Mouse (Mus musculus): Measurements from ENCODE around the gene Lclat1. TPM values are rescaled to one million over a fixed set of nuclear protein-coding genes. Genes with fewer than 3 reads are reported as not detected.

Gene Lclat1
- total and polyA plus RNA-seq, 3 experiments = 6.3 to 9.6 (median 7.0) TPM

DNA sequence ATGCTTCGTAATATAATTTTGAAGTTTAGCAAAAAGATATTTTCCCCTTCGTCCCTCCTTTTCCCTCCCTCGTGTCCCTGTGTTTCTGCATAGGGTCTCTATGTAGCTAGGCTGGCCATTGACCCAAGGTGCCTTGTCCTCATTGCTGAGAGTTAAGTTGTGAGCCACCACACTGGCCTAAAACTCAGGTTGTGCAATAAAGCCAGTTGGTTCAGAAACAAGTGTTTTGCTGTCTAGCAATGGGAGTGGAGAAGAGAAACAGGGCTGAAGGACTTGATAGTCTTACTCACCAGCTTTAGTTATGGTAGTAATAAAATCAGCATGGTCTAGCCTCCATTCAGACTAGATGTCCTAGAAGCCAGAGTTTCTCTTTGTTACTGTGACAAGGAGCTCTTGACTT, 10.3 kb downstream of the Lclat1 start:
- Histone ChIP-seq H3K4me1 (ENCODE audit: control insufficient read depth in 1 of 2, insufficient read depth in 2 of 2) (no peaks in the 10 kb centered on the region), H3K9me3 (replicated peaks; ENCODE audit: low read length) (no peaks in the 10 kb centered on the region), H3K4me2 (ENCODE audit: insufficient read depth, low read depth, poor library complexity, severe bottlenecking) (no peak overlapping the region), H3K27me3 (replicated peaks) (no peaks in the 10 kb centered on the region), H3K79me2 (replicated peaks; ENCODE audit: control insufficient read depth, extremely low read depth, insufficient read depth, poor library complexity, severe bottlenecking) (no peaks in the 10 kb centered on the region), H3K27ac (ENCODE audit: insufficient read depth, low read depth) (no peak overlapping the region), H3K4me3 (replicated peaks in 1 of 3; ENCODE audit: low read depth in 2 of 3, low read length in 2 of 3, poor library complexity in 1 of 3) (no peak overlapping the region), H3K9ac (ENCODE audit: insufficient read depth, low read depth) (no peak overlapping the region), H3K36me3 (replicated peaks in 1 of 2; ENCODE audit: control insufficient read depth in 1 of 2, insufficient read depth in 1 of 2, low read length in 1 of 2) (peaks cover 0 to 4% of the 10 kb centered on the region in 2 experiments)
- dilution Hi-C loops (cut with MboI; ENCODE audit: extremely low pct_ligation_motif_present, extremely low pct_unique_long_range_greater_than_20kb, low sequenced_read_pairs) = no loop called here
- DNase-seq (ENCODE audit: extremely low read depth) = no peak
- in situ Hi-C loops (cut with MboI; ENCODE audit: low pct_ligation_motif_present, low pct_unique_long_range_greater_than_20kb, low sequenced_read_pairs) = no loop called here
- TF ChIP-seq BHLHE40 (IDR thresholded peaks at IDR 0.05; ENCODE audit: low read depth, low read length) (no peak), CTCF (conservative IDR thresholded peaks at IDR 0.05 in 1 of 2, IDR thresholded peaks at IDR 0.05 in 1 of 2; ENCODE audit: low read depth in 2 of 2, low read length in 2 of 2) (no peak), E2F4 (IDR thresholded peaks at IDR 0.05; ENCODE audit: insufficient replicate concordance, low read depth, low read length) (no peak), UBTF (IDR thresholded peaks at IDR 0.05; ENCODE audit: low read depth, low read length) (no peak), TCF12 (IDR thresholded peaks at IDR 0.05; ENCODE audit: low read depth, low read length) (no peak), MEF2A (IDR thresholded peaks at IDR 0.05; ENCODE audit: borderline replicate concordance, low read depth, low read length) (no peak), MAZ (IDR thresholded peaks at IDR 0.05; ENCODE audit: low read depth, low read length) (no peak), EP300 (IDR thresholded peaks at IDR 0.05; ENCODE audit: low read length) (no peak), SMC3 (IDR thresholded peaks at IDR 0.05; ENCODE audit: low read depth, low read length) (no peak), ELF1 (IDR thresholded peaks at IDR 0.05; ENCODE audit: low read depth, low read length) (no peak), GABPA (IDR thresholded peaks at IDR 0.05; ENCODE audit: insufficient replicate concordance, low read depth, low read length) (no peak), HCFC1 (IDR thresholded peaks at IDR 0.05; ENCODE audit: low read depth, low read length) (no peak)

GRCm38 (mm10) chr17:73118702-73119101, 10.9 kb downstream of the Lclat1 start:
- Histone ChIP-seq H3K79me2 (replicated peaks; ENCODE audit: control insufficient read depth, extremely low read depth, insufficient read depth, poor library complexity, severe bottlenecking) (no peaks in the 10 kb centered on the region), H3K27me3 (replicated peaks) (no peaks in the 10 kb centered on the region), H3K4me1 (ENCODE audit: control insufficient read depth in 1 of 2, insufficient read depth in 2 of 2) (no peaks in the 10 kb centered on the region), H3K27ac (ENCODE audit: insufficient read depth, low read depth) (no peak overlapping the region), H3K36me3 (replicated peaks in 1 of 2; ENCODE audit: control insufficient read depth in 1 of 2, insufficient read depth in 1 of 2, low read length in 1 of 2) (peaks cover 0 to 4% of the 10 kb centered on the region in 2 experiments), H3K9ac (ENCODE audit: insufficient read depth, low read depth) (no peak overlapping the region), H3K9me3 (replicated peaks; ENCODE audit: low read length) (no peaks in the 10 kb centered on the region), H3K4me3 (replicated peaks in 1 of 3; ENCODE audit: low read depth in 2 of 3, low read length in 2 of 3, poor library complexity in 1 of 3) (no peak overlapping the region), H3K4me2 (ENCODE audit: insufficient read depth, low read depth, poor library complexity, severe bottlenecking) (no peak overlapping the region)
- DNase-seq (ENCODE audit: extremely low read depth) = no peak
- TF ChIP-seq BHLHE40 (IDR thresholded peaks at IDR 0.05; ENCODE audit: low read depth, low read length) = no peak
- TF ChIP-seq ZNF384 (IDR thresholded peaks at IDR 0.05; ENCODE audit: low read depth, low read length) = no peak
- TF ChIP-seq IRF4 (IDR thresholded peaks at IDR 0.05; ENCODE audit: low read depth, low read length) = no peak
- dilution Hi-C loops (cut with MboI; ENCODE audit: extremely low pct_ligation_motif_present, extremely low pct_unique_long_range_greater_than_20kb, low sequenced_read_pairs) = no loop called here
- in situ Hi-C loops (cut with MboI; ENCODE audit: low pct_ligation_motif_present, low pct_unique_long_range_greater_than_20kb, low sequenced_read_pairs) = no loop called here

DNA sequence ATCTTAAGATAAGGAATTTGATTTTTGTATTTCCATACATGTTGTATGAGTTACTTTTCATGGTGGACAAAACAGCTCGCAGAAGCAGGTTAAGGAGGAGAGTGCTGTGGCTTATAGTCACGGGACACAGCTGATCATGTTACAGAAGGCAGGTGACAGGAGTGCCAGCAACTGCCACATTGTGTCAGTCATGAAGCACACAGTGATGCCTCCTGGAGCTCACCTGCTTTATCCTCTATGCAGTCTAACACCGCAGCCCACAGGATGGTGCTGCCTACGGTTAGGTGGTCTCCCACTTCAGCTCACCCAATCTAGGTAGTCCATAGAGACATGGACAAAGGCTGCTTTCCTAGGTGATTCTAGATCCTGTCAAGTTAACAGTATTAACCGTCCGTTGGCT, 11.4 kb downstream of the Lclat1 start:
- Histone ChIP-seq H3K27ac (ENCODE audit: insufficient read depth, low read depth) (no peak overlapping the region), H3K4me2 (ENCODE audit: insufficient read depth, low read depth, poor library complexity, severe bottlenecking) (no peak overlapping the region), H3K4me1 (ENCODE audit: control insufficient read depth in 1 of 2, insufficient read depth in 2 of 2) (no peaks in the 10 kb centered on the region), H3K4me3 (replicated peaks in 1 of 3; ENCODE audit: low read depth in 2 of 3, low read length in 2 of 3, poor library complexity in 1 of 3) (no peak overlapping the region), H3K27me3 (replicated peaks) (no peaks in the 10 kb centered on the region), H3K79me2 (replicated peaks; ENCODE audit: control insufficient read depth, extremely low read depth, insufficient read depth, poor library complexity, severe bottlenecking) (no peaks in the 10 kb centered on the region), H3K9me3 (replicated peaks; ENCODE audit: low read length) (no peaks in the 10 kb centered on the region), H3K9ac (ENCODE audit: insufficient read depth, low read depth) (no peak overlapping the region), H3K36me3 (replicated peaks in 1 of 2; ENCODE audit: control insufficient read depth in 1 of 2, insufficient read depth in 1 of 2, low read length in 1 of 2) (peaks cover 0 to 4% of the 10 kb centered on the region in 2 experiments)
- DNase-seq (ENCODE audit: extremely low read depth) = no peak
- in situ Hi-C loops (cut with MboI; ENCODE audit: low pct_ligation_motif_present, low pct_unique_long_range_greater_than_20kb, low sequenced_read_pairs) = no loop called here
- TF ChIP-seq HCFC1 (IDR thresholded peaks at IDR 0.05; ENCODE audit: low read depth, low read length) (no peak), TCF12 (IDR thresholded peaks at IDR 0.05; ENCODE audit: low read depth, low read length) (no peak), PAX5 (IDR thresholded peaks at IDR 0.05; ENCODE audit: low read length) (no peak), SMC3 (IDR thresholded peaks at IDR 0.05; ENCODE audit: low read depth, low read length) (no peak), ELF1 (IDR thresholded peaks at IDR 0.05; ENCODE audit: low read depth, low read length) (no peak), ZMIZ1 (IDR thresholded peaks at IDR 0.05; ENCODE audit: low read depth, low read length) (no peak)
- dilution Hi-C loops (cut with MboI; ENCODE audit: extremely low pct_ligation_motif_present, extremely low pct_unique_long_range_greater_than_20kb, low sequenced_read_pairs) = no loop called here

Measured in CH12.LX (cell line).